Mouse (Mus musculus): ENCODE data around the gene Rbks. TPM values are rescaled to one million over a fixed set of nuclear protein-coding genes. Genes with fewer than 3 reads are reported as not detected.

The Rbks gene
- polyA plus RNA-seq, 1 experiment: 9.6 TPM

DNA sequence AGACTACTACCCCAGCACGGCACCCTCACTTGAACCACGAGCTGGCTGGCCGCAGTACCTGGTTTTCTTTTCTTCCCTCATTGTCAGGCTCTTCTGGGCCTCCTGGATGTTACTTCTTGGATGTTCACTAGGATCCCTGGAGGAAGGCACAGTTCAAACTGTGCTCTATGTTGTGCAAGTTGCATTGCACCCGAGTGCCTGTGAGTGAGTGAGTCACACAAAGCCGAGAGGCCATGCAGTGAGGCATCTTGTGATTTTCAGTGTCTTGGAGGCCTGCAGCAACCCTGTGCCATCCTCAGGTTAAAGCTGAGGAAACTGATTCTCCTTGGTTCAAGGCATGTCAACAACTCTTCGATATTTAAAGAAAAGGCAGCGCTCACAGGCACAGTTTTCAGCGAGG is 68.9 kb downstream of the Rbks start:
- no peak overlapping the region for H3K27ac ChIP-seq (ENCODE audit: control insufficient read depth, insufficient read depth, low read depth, low read length, poor library complexity)
- H3K4me3 ChIP-seq (replicated peaks; ENCODE audit: control insufficient read depth, low read depth, low read length): no peak overlapping the region
- no peaks in the 10 kb centered on the region; the same call in 1 of the 2 replicates for H3K4me1 ChIP-seq (ENCODE audit: control insufficient read depth, insufficient read depth, low read length)
- 79% methylated on average over 8 of the region's 8 CpGs for WGBS
- TF ChIP-seq CTCF (IDR thresholded peaks at IDR 0.05; ENCODE audit: control insufficient read depth, insufficient read depth, low read length) (no peak), POLR2A (IDR thresholded peaks at IDR 0.05; ENCODE audit: borderline replicate concordance, control insufficient read depth, low read depth, low read length) (no peak)

DNA sequence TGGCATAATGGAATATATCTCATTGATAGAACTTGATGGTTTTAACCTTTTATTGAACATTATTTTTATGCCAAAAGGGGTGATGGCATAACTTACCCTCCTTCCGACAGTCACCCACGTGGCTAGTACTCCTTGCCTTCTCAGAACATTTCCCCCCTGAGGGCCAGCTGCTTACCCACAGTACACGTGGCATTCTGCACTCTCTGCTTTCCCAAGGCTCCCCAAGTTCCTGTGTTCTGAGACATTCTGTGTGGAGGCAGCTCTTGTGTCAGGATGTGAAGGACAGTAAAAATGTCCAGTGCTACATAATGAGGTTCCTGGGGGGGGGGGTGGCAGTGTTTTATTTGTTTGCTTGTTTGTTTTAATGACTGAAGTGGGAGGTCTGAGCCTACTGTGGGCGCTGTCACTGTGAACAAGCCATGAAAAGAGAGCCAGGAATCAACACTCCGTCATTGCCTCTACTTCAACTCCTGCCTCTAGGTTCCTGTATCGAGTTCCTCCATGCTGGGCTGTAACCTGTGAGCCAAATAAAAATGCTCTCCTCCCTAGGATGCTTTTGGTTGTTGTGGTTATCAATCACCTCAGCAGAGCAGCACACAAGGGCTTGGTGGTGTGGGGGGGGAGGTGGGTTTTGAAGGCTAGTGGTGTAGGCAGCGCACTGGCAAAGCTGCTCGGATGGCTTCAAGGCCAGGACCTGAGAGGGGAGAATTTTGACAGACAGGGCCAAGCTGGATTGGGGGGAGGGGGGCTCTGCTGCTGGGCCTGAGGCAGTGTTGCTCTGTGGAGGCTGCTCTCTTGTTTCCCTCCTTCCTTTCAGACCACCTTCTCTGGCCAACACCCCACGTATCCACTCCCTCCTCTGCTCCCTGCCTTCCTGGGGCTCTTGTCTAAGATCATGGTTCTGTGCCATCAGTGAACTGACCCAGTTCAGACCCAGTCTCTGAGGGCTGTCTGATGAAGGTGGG is 69.6 kb downstream of the Rbks start:
- Histone ChIP-seq H3K27ac (ENCODE audit: control insufficient read depth, insufficient read depth, low read depth, low read length, poor library complexity) (no peak overlapping the region), H3K4me3 (replicated peaks; ENCODE audit: control insufficient read depth, low read depth, low read length) (no peak overlapping the region), H3K4me1 (ENCODE audit: control insufficient read depth, insufficient read depth, low read length) (no peaks in the 10 kb centered on the region; the same call in 1 of the 2 replicates)
- WGBS: 78% methylated on average over 9 of the region's 9 CpGs
- TF ChIP-seq CTCF (IDR thresholded peaks at IDR 0.05; ENCODE audit: control insufficient read depth, insufficient read depth, low read length) (no peak), POLR2A (IDR thresholded peaks at IDR 0.05; ENCODE audit: borderline replicate concordance, control insufficient read depth, low read depth, low read length) (no peak)

DNA sequence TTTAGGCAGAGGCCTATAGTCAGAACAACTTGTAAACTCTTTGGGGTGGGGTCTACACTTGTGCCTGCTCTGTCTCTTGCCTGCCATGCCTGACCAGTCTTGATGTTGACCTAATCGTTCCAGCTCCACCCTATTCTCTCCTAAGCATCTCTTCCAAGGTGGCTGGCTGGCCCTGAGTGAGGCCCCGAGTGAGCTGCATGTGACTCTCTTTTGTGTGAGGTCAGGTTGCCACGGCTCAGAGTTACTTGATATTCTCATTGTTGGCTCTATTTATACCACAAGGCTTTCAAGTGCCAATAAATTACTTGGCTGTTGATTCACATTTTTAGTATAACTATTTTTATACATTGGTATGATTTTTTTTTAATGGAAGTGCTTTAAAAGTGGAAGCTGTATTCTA is 70.3 kb downstream of the Rbks start:
- Histone ChIP-seq H3K4me1 (ENCODE audit: control insufficient read depth, insufficient read depth, low read length) (no peaks in the 10 kb centered on the region; the same call in 1 of the 2 replicates), H3K27ac (ENCODE audit: control insufficient read depth, insufficient read depth, low read depth, low read length, poor library complexity) (no peak overlapping the region), H3K4me3 (replicated peaks; ENCODE audit: control insufficient read depth, low read depth, low read length) (no peak overlapping the region)
- TF ChIP-seq POLR2A (IDR thresholded peaks at IDR 0.05; ENCODE audit: borderline replicate concordance, control insufficient read depth, low read depth, low read length) (no peak), CTCF (IDR thresholded peaks at IDR 0.05; ENCODE audit: control insufficient read depth, insufficient read depth, low read length) (no peak)
- 62% methylated on average over 3 of the region's 3 CpGs for WGBS

DNA sequence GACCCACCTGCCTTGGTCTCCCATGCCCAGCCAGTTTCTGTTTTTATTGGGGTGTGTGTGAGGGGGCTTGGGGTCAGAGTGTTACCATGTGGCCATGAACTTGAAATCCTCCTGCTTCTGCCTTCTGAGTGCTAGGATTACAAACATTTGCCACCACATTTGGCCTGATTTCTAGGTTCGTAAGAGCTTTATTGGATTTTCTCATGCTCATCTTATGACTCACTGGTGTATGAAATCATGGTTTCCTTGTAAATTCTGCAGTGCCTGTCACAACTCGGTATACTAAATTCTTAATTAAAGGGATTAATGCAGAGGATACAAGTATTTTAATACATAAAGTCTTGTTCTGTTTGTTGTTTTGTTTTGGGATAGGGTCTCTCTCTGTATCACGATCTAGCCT is 77.1 kb downstream of the Rbks start:
- 79% methylated on average over 3 of the region's 3 CpGs for WGBS
- no peak overlapping the region for H3K4me3 ChIP-seq (replicated peaks; ENCODE audit: control insufficient read depth, low read depth, low read length)
- no peak for TF ChIP-seq POLR2A (IDR thresholded peaks at IDR 0.05; ENCODE audit: borderline replicate concordance, control insufficient read depth, low read depth, low read length)
- TF ChIP-seq CTCF (IDR thresholded peaks at IDR 0.05; ENCODE audit: control insufficient read depth, insufficient read depth, low read length): no peak
- no peak overlapping the region for H3K27ac ChIP-seq (ENCODE audit: control insufficient read depth, insufficient read depth, low read depth, low read length, poor library complexity)
- peaks cover 2% of the 10 kb centered on the region; the same call in 1 of the 2 replicates for H3K4me1 ChIP-seq (ENCODE audit: control insufficient read depth, insufficient read depth, low read length)

DNA sequence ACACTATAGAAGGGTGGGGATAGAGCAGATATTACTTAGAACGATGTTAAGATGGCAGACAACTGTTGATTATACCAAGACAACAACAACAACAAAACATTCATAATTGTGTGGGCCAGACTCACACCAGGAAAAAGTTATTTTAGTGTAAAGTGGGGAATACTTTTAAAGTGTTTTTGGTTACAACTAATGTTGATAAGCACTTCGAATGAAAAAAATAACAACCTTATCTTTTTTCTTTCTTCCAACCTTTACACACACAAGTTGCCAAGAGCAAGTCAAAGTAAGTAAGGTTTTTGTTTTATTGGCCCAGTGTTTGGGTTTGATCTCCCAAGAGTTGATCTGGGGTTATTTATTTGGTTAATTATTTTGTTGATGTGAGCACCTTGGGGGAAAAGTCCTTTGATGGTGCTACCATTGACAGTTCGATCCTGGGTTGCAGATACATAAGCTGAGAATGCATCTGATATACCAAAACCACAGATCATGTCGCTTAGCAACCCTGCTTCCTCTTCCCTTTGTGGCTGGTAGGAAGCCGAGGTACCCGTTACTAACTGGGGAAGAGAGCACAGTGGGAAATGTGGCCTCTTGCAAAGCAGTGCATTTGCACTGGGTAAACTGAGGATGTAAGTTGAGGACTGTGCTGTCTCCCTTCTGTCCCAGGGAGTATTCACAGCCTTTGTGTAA is 82.9 kb downstream of the Rbks start:
- 2% methylated on average over 6 of the region's 6 CpGs for WGBS
- TF ChIP-seq POLR2A (IDR thresholded peaks at IDR 0.05; ENCODE audit: borderline replicate concordance, control insufficient read depth, low read depth, low read length) (no peak), CTCF (IDR thresholded peaks at IDR 0.05; ENCODE audit: control insufficient read depth, insufficient read depth, low read length) (no peak)
- peak overlapping the region; percentile 93 for H3K4me3 ChIP-seq (replicated peaks; ENCODE audit: control insufficient read depth, low read depth, low read length)
- peak overlapping the region; percentile 100 for H3K27ac ChIP-seq (ENCODE audit: control insufficient read depth, insufficient read depth, low read depth, low read length, poor library complexity)
- H3K4me1 ChIP-seq (ENCODE audit: control insufficient read depth, insufficient read depth, low read length): peaks cover 6% of the 10 kb centered on the region; the same call in 1 of the 2 replicates

DNA sequence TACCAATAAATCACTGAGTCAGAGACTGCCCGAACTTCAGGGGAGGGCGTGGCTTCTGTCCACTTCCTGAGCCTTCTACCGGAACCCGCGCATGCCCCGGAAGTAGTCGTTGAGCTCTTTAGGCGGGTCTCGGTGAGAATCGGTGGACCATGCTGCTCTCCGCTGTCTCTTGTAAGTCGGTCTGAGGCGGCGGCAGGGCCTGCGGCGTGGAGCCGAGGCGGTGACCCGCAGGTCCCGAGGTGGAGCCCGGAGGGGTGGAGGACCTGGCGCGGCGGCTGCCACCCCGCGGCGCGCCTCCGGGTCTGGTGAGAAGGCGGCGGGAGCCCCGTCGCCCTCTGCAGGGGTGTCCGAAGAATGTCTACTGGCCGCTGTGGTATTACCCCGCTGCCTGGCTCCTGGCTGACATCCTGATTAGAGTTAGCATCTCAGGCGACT is 83.6 kb downstream of the Rbks start:
- TF ChIP-seq CTCF (IDR thresholded peaks at IDR 0.05; ENCODE audit: control insufficient read depth, insufficient read depth, low read length) (peak; percentile 17; the same call in 1 of the 2 replicates), POLR2A (IDR thresholded peaks at IDR 0.05; ENCODE audit: borderline replicate concordance, control insufficient read depth, low read depth, low read length) (peak; percentile 88; the same call in 1 of the 2 replicates)
- H3K27ac ChIP-seq (ENCODE audit: control insufficient read depth, insufficient read depth, low read depth, low read length, poor library complexity): peak overlapping the region; percentile 100
- under 1% methylated on average over 37 of the region's 37 CpGs for WGBS
- H3K4me3 ChIP-seq (replicated peaks; ENCODE audit: control insufficient read depth, low read depth, low read length): peak overlapping the region; percentile 93
- H3K4me1 ChIP-seq (ENCODE audit: control insufficient read depth, insufficient read depth, low read length): peaks cover 6% of the 10 kb centered on the region; the same call in 1 of the 2 replicates

DNA sequence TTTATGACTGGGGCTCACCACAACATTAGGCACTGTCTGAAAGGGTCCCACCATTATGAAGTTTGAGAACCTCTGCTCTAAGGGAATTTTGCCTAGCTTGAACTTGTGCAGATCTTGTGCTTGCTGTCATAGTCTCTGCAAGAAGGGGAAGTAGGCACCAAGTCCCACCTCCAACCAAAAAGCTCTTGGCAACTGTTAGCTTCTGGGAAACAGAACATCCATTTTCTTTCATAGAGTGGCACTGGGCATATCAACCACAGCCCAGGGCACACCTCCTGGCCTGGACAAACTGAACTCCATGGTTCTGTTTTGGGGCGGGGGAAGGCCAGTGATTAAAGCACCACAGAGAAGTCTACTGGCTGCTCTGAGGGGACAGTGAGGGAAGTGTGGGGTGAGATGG is 86.2 kb downstream of the Rbks start:
- TF ChIP-seq CTCF (IDR thresholded peaks at IDR 0.05; ENCODE audit: control insufficient read depth, insufficient read depth, low read length) (no peak), POLR2A (IDR thresholded peaks at IDR 0.05; ENCODE audit: borderline replicate concordance, control insufficient read depth, low read depth, low read length) (no peak)
- peak overlapping the region; percentile 82 for H3K27ac ChIP-seq (ENCODE audit: control insufficient read depth, insufficient read depth, low read depth, low read length, poor library complexity)
- WGBS: 30% methylated on average over 1 of the region's 1 CpGs
- no peak overlapping the region for H3K4me3 ChIP-seq (replicated peaks; ENCODE audit: control insufficient read depth, low read depth, low read length)
- peaks cover 4% of the 10 kb centered on the region; the same call in 1 of the 2 replicates for H3K4me1 ChIP-seq (ENCODE audit: control insufficient read depth, insufficient read depth, low read length)
